Mouse (Mus musculus) ES-E14 (cell line): Measurements from ENCODE around the gene Armt1.
"Not testable (repeated sequence)": the region's sequence is repeated elsewhere in the genome, so short reads cannot be mapped to it uniquely, and the experiment has no call there.

Experiments
- CHD2 ChIP-seq: IDR thresholded peaks from 2 replicates; pipeline ENCODE4 v1.6.1; 2014; ENCODE audit warnings: mild to moderate bottlenecking, low read depth, low read length, inconsistent platforms
- HCFC1 ChIP-seq: IDR thresholded peaks from 2 replicates; pipeline ENCODE4 v1.6.1; 2012; ENCODE audit warnings: low read length, inconsistent platforms, borderline replicate concordance; ENCODE audit not compliant: insufficient read depth
- MAFK ChIP-seq: IDR thresholded peaks from 2 replicates; pipeline ENCODE4 v1.6.1; 2014; ENCODE audit warnings: mild to moderate bottlenecking, low read depth, low read length, inconsistent platforms; ENCODE audit not compliant: insufficient read depth
- ZC3H11A ChIP-seq: IDR thresholded peaks from 2 replicates; pipeline ENCODE4 v1.6.1; 2012; ENCODE audit warnings: low read depth, mild to moderate bottlenecking, inconsistent platforms, low read length, borderline replicate concordance
- ZNF384 ChIP-seq: IDR thresholded peaks from 2 replicates; pipeline ENCODE4 v1.6.1; 2012; ENCODE audit warnings: low read depth, low read length, inconsistent platforms

DNA sequence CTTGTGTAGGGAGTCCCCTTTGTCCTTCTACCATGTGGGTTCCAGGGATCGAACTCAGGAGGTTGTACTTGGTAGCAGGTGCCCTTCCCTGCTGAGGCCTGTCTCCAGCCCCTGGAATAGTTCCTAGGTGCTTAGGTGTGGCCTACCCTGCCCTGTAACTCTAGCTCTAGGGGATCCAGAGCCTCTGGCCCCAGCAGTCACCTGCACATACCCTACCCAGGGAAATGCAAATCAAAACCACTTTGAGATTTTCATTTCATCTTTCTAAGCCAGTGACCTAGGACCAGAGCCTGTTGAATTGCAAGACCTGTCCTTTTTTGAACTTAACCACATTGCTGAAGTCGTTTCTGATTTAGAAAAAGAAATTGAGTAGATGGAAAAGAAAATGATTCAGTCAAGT is 1.6 kb downstream of the Armt1 start:
- not testable (repeated sequence) for TF ChIP-seq CHD2, MAFK, ZNF384, HCFC1, ZC3H11A
